Mouse (Mus musculus) heart, adult 11 months (tissue): ENCODE measurements around the gene Tdrd6.
A peak's percentile ranks its signal among the peaks of the same experiment; 100 is the strongest.

Source experiments
- DNase-seq: peaks from one replicate; pipeline ENCODE4 v3.0.0; 2022

Tdrd6 gene

GRCm38 (mm10) chr17:43612221-43612620, 17.9 kb downstream of the Tdrd6 start:
- DNase-seq, result no peak

GRCm38 (mm10) chr17:43611586-43611985, 18.5 kb downstream of the Tdrd6 start:
- DNase-seq, result no peak

GRCm38 (mm10) chr17:43606704-43607103, 23.4 kb downstream of the Tdrd6 start:
- peak; percentile 96 for DNase-seq

GRCm38 (mm10) chr17:43598706-43599105, 31.4 kb downstream of the Tdrd6 start:
- DNase-seq, result peak; percentile 25

GRCm38 (mm10) chr17:43597742-43598141, 32.4 kb downstream of the Tdrd6 start:
- peak; percentile 43 for DNase-seq

- peak; percentile 85 for DNase-seq
Measured at GRCm38 (mm10) chr17:43592296-43593291, 37.5 kb downstream of the Tdrd6 start.

- DNase-seq, result peak; percentile 51
Measured at GRCm38 (mm10) chr17:43590531-43590930, 39.6 kb downstream of the Tdrd6 start.

GRCm38 (mm10) chr17:43589750-43590149, 40.3 kb downstream of the Tdrd6 start:
- peak; percentile 71 for DNase-seq

GRCm38 (mm10) chr17:43587278-43587677, 42.8 kb downstream of the Tdrd6 start:
- DNase-seq, result peak; percentile 9

- DNase-seq, result no peak
Measured at GRCm38 (mm10) chr17:43584771-43585170, 45.3 kb downstream of the Tdrd6 start.

- DNase-seq, result peak; percentile 95
Measured at GRCm38 (mm10) chr17:43581012-43581467, 49.1 kb downstream of the Tdrd6 start.

GRCm38 (mm10) chr17:43580456-43580855, 49.6 kb downstream of the Tdrd6 start:
- peak; percentile 74 for DNase-seq

GRCm38 (mm10) chr17:43573624-43574073, 56.5 kb downstream of the Tdrd6 start:
- DNase-seq, result peak; percentile 91

- DNase-seq, result no peak
Measured at GRCm38 (mm10) chr17:43569287-43569686, 60.8 kb downstream of the Tdrd6 start.

- peak; percentile 95 for DNase-seq
Measured at GRCm38 (mm10) chr17:43567992-43568888, 61.9 kb downstream of the Tdrd6 start, which contains the start of gene Pla2g7. TSS of gene Pla2g7 (plus strand) at chr17:43568098.

GRCm38 (mm10) chr17:43567593-43567991, 62.5 kb downstream of the Tdrd6 start:
- DNase-seq, result no peak
